Mouse (Mus musculus) C2C12 (cell line): ENCODE data around the gene Gm3285. TPM values are rescaled to one million over a fixed set of nuclear protein-coding genes. Genes with fewer than 3 reads are reported as not detected.

Source experiments
- H3K27me3 ChIP-seq: one replicate; pipeline ENCODE4 v1.6.1; 2011; ENCODE audit not compliant: control insufficient read depth, insufficient read depth, insufficient read length
- H3K36me3 ChIP-seq: one replicate; pipeline ENCODE4 v1.6.1; 2011; ENCODE audit not compliant: control insufficient read depth, insufficient read depth
- H3K4me3 ChIP-seq: one replicate; pipeline ENCODE4 v1.5.1; 2011; ENCODE audit warnings: mild to moderate bottlenecking, control low read depth; ENCODE audit not compliant: poor library complexity, insufficient read depth, severe bottlenecking
- H3K79me2 ChIP-seq: one replicate; pipeline ENCODE4 v1.6.1; 2011; ENCODE audit not compliant: control insufficient read depth, insufficient read depth
- H3K79me3 ChIP-seq: one replicate; pipeline ENCODE4 v1.6.1; 2011; ENCODE audit warnings: low read depth, control low read depth
- H3ac ChIP-seq: one replicate; pipeline ENCODE3; 2011; ENCODE audit warnings: low read depth; ENCODE audit not compliant: control insufficient read depth, insufficient read length
- CEBPB ChIP-seq: IDR thresholded peaks from one replicate; pipeline ENCODE4 v1.6.1; 2011; ENCODE audit warnings: low read depth, mild to moderate bottlenecking, control low read depth, moderate library complexity
- CTCF ChIP-seq: IDR thresholded peaks from one replicate; pipeline ENCODE4 v1.5.1; 2011; ENCODE audit not compliant: control insufficient read depth, insufficient read depth, insufficient read length
- FOSL1 ChIP-seq: IDR thresholded peaks from one replicate; pipeline ENCODE4 v1.8.0; 2011; ENCODE audit warnings: mild to moderate bottlenecking, low read length; ENCODE audit not compliant: poor library complexity, insufficient read depth, severe bottlenecking
- MAX ChIP-seq: IDR thresholded peaks from one replicate; pipeline ENCODE4 v1.6.1; 2011; ENCODE audit warnings: mild to moderate bottlenecking, control low read depth
- MYOD1 ChIP-seq: IDR thresholded peaks from one replicate; pipeline ENCODE4 v1.6.1; 2011; ENCODE audit warnings: low read depth; ENCODE audit not compliant: control insufficient read depth, insufficient read length
- MYOG ChIP-seq: IDR thresholded peaks from one replicate; pipeline ENCODE4 v1.6.1; 2011; ENCODE audit not compliant: control insufficient read depth, insufficient read length; ENCODE audit errors: extremely low read depth
- USF1 ChIP-seq: IDR thresholded peaks from one replicate; pipeline ENCODE4 v1.6.1; 2011; ENCODE audit warnings: low read depth, mild to moderate bottlenecking, control low read depth, moderate library complexity
- polyA plus RNA-seq: library from polyadenylated mRNA; unstranded; fragments of >200 nt; fragmentation: generic; extraction: Trizol; gene quantifications from one replicate; pipeline ENCODE4 v1.2.1, GENCODE M21; 2012; ENCODE audit warnings: missing spikeins

Gene Gm3285
- polyA plus RNA-seq, 1 experiment: not detected

- TF ChIP-seq FOSL1 (no peak), MYOG (no peak)
- Histone ChIP-seq H3ac (no peak within 1 kb of the TSS), H3K79me3 (no peaks in the 10 kb centered on the region), H3K79me2 (no peaks in the 10 kb centered on the region), H3K27me3 (peaks cover 6% of the 10 kb centered on the region), H3K4me3 (no peak within 1 kb of the TSS), H3K36me3 (no peaks in the 10 kb centered on the region)
Measured at GRCm38 (mm10) chr10:77835647-77836046, 26.1 kb upstream of the Gm3285 start, which contains the start of gene Krtap10-10. Gene Krtap10-10, plus strand, starts transcription at chr10:77835947.

GRCm38 (mm10) chr10:77839006-77839405, 22.8 kb upstream of the Gm3285 start:
- Histone ChIP-seq H3K36me3 (no peaks in the 10 kb centered on the region), H3K4me3 (no peak overlapping the region), H3K79me3 (no peaks in the 10 kb centered on the region), H3ac (no peak overlapping the region), H3K79me2 (no peaks in the 10 kb centered on the region), H3K27me3 (peaks cover 6% of the 10 kb centered on the region)
- TF ChIP-seq CTCF (no peak), USF1 (no peak), MYOG (no peak), MYOD1 (no peak), CEBPB (no peak), FOSL1 (no peak), MAX (no peak)

DNA sequence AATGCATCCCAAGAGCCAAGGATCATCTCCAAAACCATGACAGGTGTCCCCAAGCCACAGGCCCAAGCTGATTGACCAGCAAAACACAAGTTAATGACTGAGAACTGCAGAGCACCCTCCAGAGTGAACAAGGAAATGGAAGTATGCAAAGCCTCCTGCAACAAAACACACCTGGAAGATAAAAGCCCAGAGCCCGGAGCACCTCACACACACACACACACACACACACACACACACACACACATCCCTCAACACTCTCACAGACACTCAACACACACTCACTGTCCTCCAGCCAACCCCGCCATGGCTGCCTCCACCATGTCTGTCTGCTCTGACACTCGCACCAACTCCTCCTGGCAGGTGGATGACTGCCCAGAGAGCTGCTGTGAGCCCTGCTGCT, 15.3 kb upstream of the Gm3285 start, which contains the start of gene Gm36176:
Gm36176 (plus strand) TSS at position 301 of the 400 bp plus-strand sequence.
- Histone ChIP-seq H3ac (no peak within 1 kb of the TSS), H3K36me3 (no peaks in the 10 kb centered on the region), H3K27me3 (peaks cover 7% of the 10 kb centered on the region), H3K79me2 (no peaks in the 10 kb centered on the region), H3K79me3 (no peaks in the 10 kb centered on the region), H3K4me3 (no peak within 1 kb of the TSS)
- TF ChIP-seq FOSL1 (no peak), MYOD1 (no peak), CTCF (no peak)

GRCm38 (mm10) chr10:77846961-77847360, 14.8 kb upstream of the Gm3285 start:
- Histone ChIP-seq H3K27me3 (peaks cover 9% of the 10 kb centered on the region), H3K36me3 (no peaks in the 10 kb centered on the region), H3K4me3 (no peak overlapping the region), H3ac (no peak overlapping the region), H3K79me2 (no peaks in the 10 kb centered on the region), H3K79me3 (no peaks in the 10 kb centered on the region)
- no peak for TF ChIP-seq USF1
- no peak for TF ChIP-seq MAX
- no peak for TF ChIP-seq MYOD1

DNA sequence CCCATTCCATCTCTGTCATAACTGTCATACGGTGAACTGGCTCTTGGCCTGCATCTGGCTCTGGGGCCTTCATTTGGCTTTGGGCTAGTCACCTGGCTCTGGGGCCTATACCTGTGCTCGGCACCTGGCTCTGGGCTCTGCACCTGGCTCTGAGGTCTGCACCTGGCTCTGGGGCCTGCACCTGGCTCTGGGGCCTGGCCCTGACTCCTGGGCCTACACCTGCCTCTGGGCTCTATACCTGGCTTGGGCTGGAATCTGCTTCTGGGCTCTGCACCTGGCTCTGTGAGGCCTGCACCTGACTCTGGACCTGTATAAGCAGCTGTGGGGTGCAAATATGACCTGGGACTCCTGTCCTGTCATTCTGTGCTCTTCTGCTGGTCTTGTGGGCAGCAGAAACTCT, 14.2 kb upstream of the Gm3285 start:
- Histone ChIP-seq H3K27me3 (peaks cover 15% of the 10 kb centered on the region), H3K4me3 (no peak overlapping the region), H3ac (no peak overlapping the region), H3K36me3 (no peaks in the 10 kb centered on the region), H3K79me2 (no peaks in the 10 kb centered on the region), H3K79me3 (no peaks in the 10 kb centered on the region)
- TF ChIP-seq USF1: no peak
- TF ChIP-seq FOSL1: no peak
- TF ChIP-seq MAX: no peak
- no peak for TF ChIP-seq CEBPB
- TF ChIP-seq MYOG: no peak
- TF ChIP-seq CTCF: no peak
- no peak for TF ChIP-seq MYOD1

DNA sequence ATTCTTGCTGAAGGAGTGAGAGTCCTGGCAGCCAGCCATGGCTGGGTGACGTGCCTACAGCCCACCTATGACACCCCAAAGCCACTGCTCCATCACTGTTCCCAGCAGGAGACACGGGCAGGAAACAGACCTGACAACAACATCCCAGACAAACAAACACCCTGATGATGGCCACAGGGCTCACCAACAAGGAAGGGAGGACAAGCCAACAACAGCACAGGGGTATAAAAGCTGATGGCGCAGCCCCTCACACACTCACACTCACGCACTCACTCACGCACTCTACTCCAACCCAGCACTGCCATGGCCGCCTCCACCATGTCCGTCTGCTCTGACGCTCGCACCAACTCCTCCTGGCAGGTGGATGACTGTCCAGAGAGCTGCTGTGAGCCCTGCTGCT, 9.2 kb upstream of the Gm3285 start, which contains the start of gene Gm10318:
Gm10318 (plus strand) TSS at position 301 of the 400 bp plus-strand sequence.
- H3K27me3 ChIP-seq: peaks cover 33% of the 10 kb centered on the region
- H3ac ChIP-seq: no peak within 1 kb of the TSS
- H3K4me3 ChIP-seq: no peak within 1 kb of the TSS
- H3K36me3 ChIP-seq: no peaks in the 10 kb centered on the region
- H3K79me3 ChIP-seq: no peaks in the 10 kb centered on the region
- TF ChIP-seq FOSL1: no peak
- TF ChIP-seq MAX: no peak
- no peak for TF ChIP-seq CTCF
- no peak for TF ChIP-seq MYOD1
- no peak for TF ChIP-seq CEBPB
- no peak for TF ChIP-seq MYOG
- no peak for TF ChIP-seq USF1
- H3K79me2 ChIP-seq: no peaks in the 10 kb centered on the region
